Mouse (Mus musculus) olfactory bulb, adult 2 months (tissue): Measurements from ENCODE around the gene Nfx1.

ENCODE experiments used
- CTCF ChIP-seq: fragments of 200-500 bp; IDR thresholded peaks from 2 replicates; pipeline ENCODE4 v1.5.1; 2012; ENCODE audit warnings: low read depth, mild to moderate bottlenecking, low read length, moderate library complexity; ENCODE audit not compliant: insufficient read depth
- POLR2A ChIP-seq: fragments of 200-500 bp; IDR thresholded peaks from 2 replicates; pipeline ENCODE4 v1.6.1; 2012; ENCODE audit warnings: mild to moderate bottlenecking, low read depth, low read length, moderate library complexity; ENCODE audit not compliant: insufficient read depth

DNA sequence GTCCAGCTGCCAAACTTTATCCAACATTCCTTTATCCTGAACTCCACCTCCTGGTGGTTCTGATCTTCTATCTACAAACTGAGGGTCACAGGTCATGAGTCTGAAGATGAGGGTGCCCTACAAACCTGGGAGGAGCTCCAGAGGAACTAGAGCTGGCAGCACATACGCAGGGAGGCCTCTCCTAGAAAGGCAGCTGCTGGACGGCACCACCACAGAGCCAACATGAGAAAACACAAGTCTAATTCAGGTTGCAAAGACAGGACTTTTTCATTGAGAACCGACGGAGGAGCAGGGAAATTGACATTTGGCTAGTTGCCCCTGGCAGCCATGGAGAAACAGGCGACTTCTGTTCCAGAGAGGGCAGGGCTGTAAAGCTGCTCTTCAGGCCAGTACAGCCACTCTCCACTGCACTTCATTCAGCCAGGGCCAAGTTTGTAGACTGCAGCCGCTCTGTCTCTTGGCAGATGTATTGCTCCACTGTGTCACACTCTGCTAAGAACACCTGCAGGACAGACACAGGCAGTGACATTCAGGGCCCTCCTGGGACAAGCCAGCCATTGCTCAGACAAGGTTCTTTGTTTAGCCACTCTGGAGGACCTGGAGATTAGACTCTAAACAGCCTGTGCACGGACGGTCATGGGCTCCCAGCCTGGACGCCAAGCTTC lies 34.4 kb upstream of the Nfx1 start:
- no peak for TF ChIP-seq CTCF
- no peak for TF ChIP-seq POLR2A
